Mouse (Mus musculus): Measurements from ENCODE around the gene Pitpnb. TPM values are rescaled to one million over a fixed set of nuclear protein-coding genes. Genes with fewer than 3 reads are reported as not detected.

Gene Pitpnb
- total and polyA plus RNA-seq, 2 experiments from 2014 or later, result 9.0 to 79.9 TPM

DNA sequence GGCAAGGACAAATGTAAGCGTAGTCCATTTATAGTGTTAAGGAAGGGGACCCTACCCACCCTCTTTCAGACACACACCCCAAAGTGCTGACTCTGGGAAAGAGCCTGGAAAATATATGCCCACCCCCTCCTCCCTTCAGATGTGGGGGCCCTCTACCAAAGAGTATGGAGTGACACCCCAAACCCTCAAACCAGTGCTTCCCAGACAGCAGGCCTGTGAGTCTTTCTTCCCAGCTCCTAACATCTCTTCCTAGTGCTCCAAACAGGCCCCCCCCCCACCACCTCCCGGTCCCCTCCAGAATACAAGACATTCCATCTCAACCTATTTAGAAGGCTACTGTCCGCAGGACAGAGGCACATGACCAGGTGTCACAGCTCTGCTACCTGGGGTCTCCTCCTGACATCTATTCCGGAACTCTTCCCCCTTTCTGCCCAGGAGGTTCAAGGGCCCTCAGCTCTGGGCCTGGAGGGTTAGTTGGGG, 84.2 kb downstream of the Pitpnb start:
- ATAC-seq (no peak), DNase-seq (ENCODE audit: low spot score) (no peak)
- Histone ChIP-seq H3K36me3 (ENCODE audit: insufficient read depth, low read length) (no peaks in the 10 kb centered on the region), H3K4me2 (ENCODE audit: low read depth, low read length) (peak overlapping the region; percentile 96), H3K27me3 (ENCODE audit: insufficient read depth, low read length) (0 out of 2 replicates have a peak, but pooled peaks cover 3% of the 10 kb centered on the region), H3K9ac (replicated peaks; ENCODE audit: low read length) (no peak overlapping the region), H3K9me3 (ENCODE audit: low read length) (no peaks in the 10 kb centered on the region), H3K4me1 (ENCODE audit: insufficient read depth, low read length) (peaks cover 5% of the 10 kb centered on the region; the same call in 1 of the 2 replicates), H3K4me3 (ENCODE audit: low read length) (no peak overlapping the region), H3K27ac (no peak overlapping the region)
- no peak for TF ChIP-seq CTCF (IDR thresholded peaks at IDR 0.05; ENCODE audit: low read depth)
- WGBS, result 51% methylated on average over 4 of the region's 4 CpGs

DNA sequence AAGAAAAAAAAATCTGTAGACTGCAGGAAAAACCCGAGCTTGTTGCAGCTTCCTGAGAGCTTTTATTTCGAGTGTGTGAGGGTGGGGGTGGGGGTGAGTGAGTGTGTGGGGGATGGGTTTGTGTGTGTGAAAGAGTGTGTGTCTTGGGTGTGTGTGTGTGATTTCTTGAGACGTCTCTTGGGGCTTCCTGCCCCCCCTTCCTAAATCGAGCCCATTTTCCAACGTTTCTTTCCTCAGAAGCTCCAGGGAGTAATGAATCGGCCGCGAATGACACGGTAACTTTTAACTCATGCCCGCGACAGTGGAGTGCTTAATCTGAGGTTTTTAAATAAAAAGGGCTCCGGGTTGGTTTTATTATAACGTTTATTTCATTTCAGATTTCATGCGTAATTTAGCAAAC, 85.0 kb downstream of the Pitpnb start:
- Histone ChIP-seq H3K4me2 (ENCODE audit: low read depth, low read length) (peak overlapping the region; percentile 96), H3K4me3 (ENCODE audit: low read length) (peak overlapping the region; percentile 88), H3K36me3 (ENCODE audit: insufficient read depth, low read length) (no peaks in the 10 kb centered on the region), H3K27ac (no peak overlapping the region), H3K9ac (replicated peaks; ENCODE audit: low read length) (no peak overlapping the region), H3K27me3 (ENCODE audit: insufficient read depth, low read length) (0 out of 2 replicates have a peak, but pooled peaks cover 3% of the 10 kb centered on the region), H3K9me3 (ENCODE audit: low read length) (no peaks in the 10 kb centered on the region), H3K4me1 (ENCODE audit: insufficient read depth, low read length) (peaks cover 11% of the 10 kb centered on the region; the same call in 1 of the 2 replicates)
- TF ChIP-seq CTCF (IDR thresholded peaks at IDR 0.05; ENCODE audit: low read depth), result no peak
- DNase-seq (ENCODE audit: low spot score) (no peak), ATAC-seq (no peak)
- 4% methylated on average over 14 of the region's 14 CpGs for WGBS

DNA sequence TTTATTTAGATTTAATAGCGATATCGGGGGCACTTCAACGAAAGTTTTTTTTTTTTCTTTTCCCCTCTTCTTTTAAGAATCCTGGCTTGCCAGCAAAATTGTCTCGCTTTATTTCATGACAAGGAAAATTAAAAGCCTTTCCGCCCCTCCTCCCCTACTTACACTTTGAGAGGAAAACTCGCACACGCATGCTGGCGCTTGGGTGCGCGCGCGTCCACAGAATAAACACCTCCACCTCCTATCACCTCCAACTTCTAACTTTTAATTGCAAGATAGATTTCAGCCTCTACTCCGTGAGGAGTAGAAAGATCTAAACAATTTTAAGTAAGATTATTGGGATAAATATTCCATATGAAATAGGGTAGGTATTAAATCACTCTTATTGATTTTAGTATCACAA, 85.5 kb downstream of the Pitpnb start:
- 2% methylated on average over 13 of the region's 13 CpGs for WGBS
- 0 out of 2 replicates have a peak, but pooled peaks cover 3% of the 10 kb centered on the region for H3K27me3 ChIP-seq (ENCODE audit: insufficient read depth, low read length)
- H3K36me3 ChIP-seq (ENCODE audit: insufficient read depth, low read length), result no peaks in the 10 kb centered on the region
- H3K4me3 ChIP-seq (ENCODE audit: low read length), result peak overlapping the region; percentile 88
- H3K9me3 ChIP-seq (ENCODE audit: low read length), result no peaks in the 10 kb centered on the region
- peaks cover 11% of the 10 kb centered on the region; the same call in 1 of the 2 replicates for H3K4me1 ChIP-seq (ENCODE audit: insufficient read depth, low read length)
- H3K27ac ChIP-seq, result no peak overlapping the region
- TF ChIP-seq CTCF (IDR thresholded peaks at IDR 0.05; ENCODE audit: low read depth), result peak; percentile 11; the same call in 1 of the 2 replicates
- peak; percentile 66 for DNase-seq (ENCODE audit: low spot score)
- peak overlapping the region; percentile 85 for H3K9ac ChIP-seq (replicated peaks; ENCODE audit: low read length)
- H3K4me2 ChIP-seq (ENCODE audit: low read depth, low read length), result peak overlapping the region; percentile 96
- no peak for ATAC-seq

DNA sequence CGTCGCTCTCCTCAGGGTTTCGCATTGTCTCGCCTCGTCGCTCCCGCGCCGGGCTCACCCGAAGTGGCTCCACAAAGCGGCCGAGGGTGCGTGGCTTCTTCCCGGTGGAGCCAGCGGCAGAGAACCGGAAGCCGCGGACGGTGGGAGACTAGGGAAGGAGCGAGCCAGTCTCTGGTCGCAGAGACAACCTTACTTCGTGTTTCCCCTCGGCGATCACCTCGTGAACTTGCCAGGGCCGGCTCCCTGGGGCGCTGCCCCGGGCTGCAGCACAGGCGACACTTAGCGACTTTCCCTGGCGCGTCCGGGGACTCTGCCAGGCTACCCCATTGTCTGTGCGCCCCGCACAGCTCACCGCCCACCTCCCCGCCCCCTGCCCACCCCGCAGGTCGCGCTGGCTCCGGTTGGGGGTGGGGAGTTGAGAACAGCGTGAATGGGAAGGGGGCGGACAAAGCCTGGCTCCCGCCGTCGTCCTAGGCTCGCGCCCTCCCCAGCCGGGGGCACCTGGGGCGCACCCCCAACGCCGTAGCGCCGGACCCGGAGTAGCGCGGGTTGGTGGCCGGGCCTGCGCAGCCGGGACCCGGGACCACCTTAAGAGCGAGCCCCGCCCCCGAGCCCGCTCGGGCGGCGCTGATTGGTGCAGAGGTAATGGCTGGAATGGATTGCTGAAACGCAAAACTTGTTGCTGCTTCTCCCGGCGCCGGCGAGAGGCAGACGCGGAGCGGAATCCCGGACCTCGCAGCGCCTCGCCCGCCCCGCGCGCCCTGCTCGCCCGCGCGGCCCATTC, 86.2 kb downstream of the Pitpnb start, which contains the start of gene Mn1:
TSS of gene Mn1 (plus strand) at position 772 of the 784 bp plus-strand sequence.
- Histone ChIP-seq H3K27me3 (ENCODE audit: insufficient read depth, low read length) (0 out of 2 replicates have a peak, but pooled peaks cover 3% of the 10 kb centered on the region), H3K4me3 (ENCODE audit: low read length) (peak within 1 kb of the TSS; percentile 88), H3K4me1 (ENCODE audit: insufficient read depth, low read length) (peaks cover 15% of the 10 kb centered on the region), H3K36me3 (ENCODE audit: insufficient read depth, low read length) (no peaks in the 10 kb centered on the region), H3K9ac (replicated peaks; ENCODE audit: low read length) (peak within 1 kb of the TSS; percentile 85), H3K27ac (peak within 1 kb of the TSS; percentile 90), H3K4me2 (ENCODE audit: low read depth, low read length) (peak within 1 kb of the TSS; percentile 96), H3K9me3 (ENCODE audit: low read length) (no peaks in the 10 kb centered on the region)
- ATAC-seq, result peak; percentile 92
- no peak for TF ChIP-seq CTCF (IDR thresholded peaks at IDR 0.05; ENCODE audit: low read depth)
- peak; percentile 97 for DNase-seq (ENCODE audit: low spot score)
- under 1% methylated on average over 73 of the region's 88 CpGs for WGBS

DNA sequence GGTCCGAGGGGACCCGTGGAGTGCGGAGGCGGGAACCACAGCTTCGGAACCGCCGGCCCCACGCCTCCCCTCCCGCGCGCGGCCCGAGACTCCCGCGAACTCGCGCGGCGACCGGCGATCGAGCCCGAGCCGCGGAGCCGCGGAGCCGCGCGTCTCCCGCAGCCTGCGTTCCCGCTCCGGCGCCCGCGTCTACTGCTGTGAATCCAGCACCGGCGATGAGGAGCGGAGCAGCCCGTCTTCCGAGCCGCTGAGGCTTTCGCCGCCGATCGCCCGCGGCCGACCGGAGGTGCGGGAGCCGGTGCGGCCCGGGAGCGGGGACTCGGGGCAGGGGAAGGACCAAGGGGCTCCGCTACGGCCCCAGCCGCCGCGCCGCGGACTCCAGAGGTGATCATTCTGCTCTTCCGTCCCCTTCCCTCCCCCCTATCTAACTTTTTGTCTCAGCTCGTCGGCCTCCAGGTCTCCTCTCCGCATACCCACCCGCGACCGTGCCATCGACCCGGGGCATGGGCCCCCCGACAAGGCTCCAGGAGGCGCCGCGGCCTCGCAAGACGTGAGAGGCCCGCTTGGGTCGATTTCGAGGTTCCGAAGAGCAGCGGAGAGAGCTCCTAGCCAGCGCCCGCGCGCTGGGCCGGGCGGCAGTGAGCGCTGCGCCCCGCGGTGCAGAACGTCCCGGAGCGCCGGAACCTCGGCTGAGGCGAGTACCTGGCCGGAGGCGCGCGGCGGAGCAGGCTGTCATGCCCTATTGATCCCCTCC, 87.0 kb downstream of the Pitpnb start:
- Histone ChIP-seq H3K4me3 (ENCODE audit: low read length) (peak overlapping the region; percentile 88), H3K27ac (peak overlapping the region; percentile 90), H3K9ac (replicated peaks; ENCODE audit: low read length) (peak overlapping the region; percentile 85), H3K4me1 (ENCODE audit: insufficient read depth, low read length) (peaks cover 16% of the 10 kb centered on the region), H3K4me2 (ENCODE audit: low read depth, low read length) (peak overlapping the region; percentile 96), H3K9me3 (ENCODE audit: low read length) (no peaks in the 10 kb centered on the region), H3K36me3 (ENCODE audit: insufficient read depth, low read length) (no peaks in the 10 kb centered on the region), H3K27me3 (ENCODE audit: insufficient read depth, low read length) (no peaks in the 10 kb centered on the region)
- 2% methylated on average over 97 of the region's 105 CpGs for WGBS
- DNase-seq (ENCODE audit: low spot score), result no peak
- no peak for ATAC-seq
- no peak for TF ChIP-seq CTCF (IDR thresholded peaks at IDR 0.05; ENCODE audit: low read depth)

DNA sequence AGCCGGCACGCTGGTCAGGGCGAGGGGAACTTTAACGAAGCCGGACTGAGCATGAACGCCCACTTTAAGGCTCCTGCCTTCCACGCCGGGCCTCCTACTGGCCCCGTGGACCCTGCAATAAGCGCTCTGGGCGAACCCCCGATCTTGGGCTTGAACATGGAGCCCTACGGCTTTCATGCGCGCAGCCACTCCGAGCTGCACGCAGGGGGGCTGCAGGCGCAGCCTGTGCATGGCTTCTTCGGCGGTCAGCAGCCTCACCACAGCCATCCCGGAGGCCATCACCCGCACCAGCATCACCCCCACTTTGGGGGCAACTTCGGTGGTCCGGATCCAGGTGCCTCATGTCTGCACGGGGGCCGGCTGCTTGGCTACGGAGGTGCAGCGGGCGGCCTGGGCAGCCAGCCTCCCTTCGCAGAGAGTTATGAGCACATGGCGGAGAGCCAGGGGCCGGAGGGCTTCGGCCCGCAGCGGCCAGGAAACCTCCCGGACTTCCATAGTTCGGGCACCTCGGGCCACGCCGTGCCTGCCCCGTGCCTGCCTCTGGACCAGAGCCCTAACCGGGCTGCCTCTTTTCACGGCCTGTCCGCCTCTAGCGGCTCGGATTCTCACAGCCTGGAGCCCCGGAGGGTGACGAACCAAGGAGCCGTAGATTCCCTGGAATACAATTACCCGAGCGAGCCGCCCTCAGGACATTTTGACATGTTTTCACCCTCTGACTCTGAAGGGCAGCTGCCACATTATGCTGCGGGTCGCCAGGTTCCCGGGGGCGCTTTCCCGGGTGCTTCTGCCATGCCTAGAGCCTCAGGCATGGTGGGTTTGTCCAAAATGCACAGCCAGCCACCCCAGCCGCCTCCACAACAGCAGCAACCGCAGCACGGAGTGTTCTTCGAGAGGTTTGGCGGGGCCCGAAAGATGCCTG, 87.9 kb downstream of the Pitpnb start:
- TF ChIP-seq CTCF (IDR thresholded peaks at IDR 0.05; ENCODE audit: low read depth), result no peak
- H3K36me3 ChIP-seq (ENCODE audit: insufficient read depth, low read length), result no peaks in the 10 kb centered on the region
- H3K9ac ChIP-seq (replicated peaks; ENCODE audit: low read length), result peak overlapping the region; percentile 85
- peak overlapping the region; percentile 96 for H3K4me2 ChIP-seq (ENCODE audit: low read depth, low read length)
- H3K9me3 ChIP-seq (ENCODE audit: low read length), result no peaks in the 10 kb centered on the region
- peak overlapping the region; percentile 88 for H3K4me3 ChIP-seq (ENCODE audit: low read length)
- peak; percentile 57 for DNase-seq (ENCODE audit: low spot score)
- peak overlapping the region; percentile 90 for H3K27ac ChIP-seq
- H3K27me3 ChIP-seq (ENCODE audit: insufficient read depth, low read length), result no peaks in the 10 kb centered on the region
- WGBS, result 1% methylated on average over 58 of the region's 63 CpGs
- ATAC-seq, result no peak
- peaks cover 21% of the 10 kb centered on the region for H3K4me1 ChIP-seq (ENCODE audit: insufficient read depth, low read length)
